ENCODE assay signal across 14 mouse cellular contexts in genomic region chr5:123818941-123819577, GRCm38 (mm10). TPM values are rescaled to one million over a fixed set of nuclear protein-coding genes. Genes with fewer than 3 reads are reported as not detected.
DNase-seq lines count a peak whose midpoint lies in the region; ATAC-seq and TF ChIP-seq lines count a peak whose summit lies in the region.
"Had no signal": no experiment of that assay in that cellular context is flagged by ENCODE, and none has a peak within 500 bp of the region (broad histone marks: within the 10 kb centered on the region; RNA-seq: fewer than 3 reads in every experiment).

No protein-coding gene starts in this region.

- H3K36me3 ChIP-seq in hindbrain, embryonic 14.5 days (replicated peaks; ENCODE audit: control insufficient read depth, insufficient read depth), result no peaks in the 10 kb centered on the region

- H3K9ac ChIP-seq in hindbrain, embryonic 14.5 days, result no peak overlapping the region
- H3K9ac ChIP-seq: embryonic facial prominence, embryonic 15.5 days; heart, embryonic 15.5 days had no signal

- H3K4me1 ChIP-seq in cortical plate, adult 2 months (ENCODE audit: control insufficient read depth, insufficient read depth, low read length), result peaks cover 3% of the 10 kb centered on the region; the same call in 1 of the 2 replicates
- no peaks in the 10 kb centered on the region for H3K4me1 ChIP-seq in hindbrain, embryonic 14.5 days (replicated peaks; ENCODE audit: control insufficient read depth, insufficient read depth, low read length)
- H3K4me1 ChIP-seq: embryonic facial prominence, embryonic 15.5 days; heart, embryonic 15.5 days had no signal

- ATAC-seq in hindbrain, embryonic 14.5 days (ENCODE audit: low FRiP score), result no peak

- WGBS in hindbrain, embryonic 14.5 days, result 96% methylated on average over 19 of the region's 19 CpGs

- DNase-seq in brain, adult 2 months (ENCODE audit: low read depth, low spot score), result peak; percentile 88
- peak; percentile 49 for DNase-seq in kidney, postnatal 10 days
- peak; percentile 65 to 93 for DNase-seq in left cerebral cortex, postnatal 25 days (ENCODE audit: low spot score in 2 of 2)
- no peak for DNase-seq in hindbrain, embryonic 14.5 days (ENCODE audit: low spot score)
- no peak for DNase-seq in Muller cell, postnatal 12 days (ENCODE audit: inconsistent ontology term)
- DNase-seq in embryo, embryonic 11 days, result no peak
- DNase-seq: cerebellum, adult 9-10 months; lung, postnatal 10 days; midbrain, embryonic 14.5 days; thymus, postnatal 36 days had no signal

- H3K27ac ChIP-seq in cortical plate, adult 2 months (ENCODE audit: insufficient read depth, low read length), result no peak overlapping the region
- no peak overlapping the region for H3K27ac ChIP-seq in hindbrain, embryonic 14.5 days
- H3K27ac ChIP-seq: embryonic facial prominence, embryonic 15.5 days; heart, embryonic 15.5 days had no signal

- TF ChIP-seq POLR2A in cortical plate, adult 2 months (IDR thresholded peaks at IDR 0.05; ENCODE audit: extremely low read depth, insufficient read depth, low read length), result peak; percentile 69

- TF ChIP-seq CTCF in cortical plate, adult 2 months (IDR thresholded peaks at IDR 0.05; ENCODE audit: extremely low read depth, insufficient read depth, low read length), result no peak

- intact Hi-C loops in left cerebral cortex, postnatal 25 days (cut with DNase I), result loop anchor here (5.0 kb wide), 1 partner anchor 72 kb away; the partner anchor contains the start of genes Kntc1 and Rsrc2

- H3K27me3 ChIP-seq in hindbrain, embryonic 14.5 days (ENCODE audit: control insufficient read depth, insufficient read depth, low read length), result no peaks in the 10 kb centered on the region
- H3K27me3 ChIP-seq: embryonic facial prominence, embryonic 15.5 days; heart, embryonic 15.5 days had no signal

- no peak overlapping the region; the same call in 1 of the 2 replicates for H3K4me3 ChIP-seq in cortical plate, adult 2 months (ENCODE audit: insufficient read depth, low read length)
- H3K4me3 ChIP-seq in hindbrain, embryonic 14.5 days (replicated peaks; ENCODE audit: low read length), result no peak overlapping the region
- H3K4me3 ChIP-seq: embryonic facial prominence, embryonic 15.5 days; heart, embryonic 15.5 days had no signal

- no peaks in the 10 kb centered on the region for H3K9me3 ChIP-seq in hindbrain, embryonic 14.5 days (ENCODE audit: control insufficient read depth, low read length)
- H3K9me3 ChIP-seq: embryonic facial prominence, embryonic 15.5 days; heart, embryonic 15.5 days had no signal

- no peak overlapping the region for H3K4me2 ChIP-seq in hindbrain, embryonic 14.5 days (replicated peaks)
- H3K4me2 ChIP-seq: embryonic facial prominence, embryonic 15.5 days; heart, embryonic 15.5 days; liver, embryonic 11.5 days had no signal

RNA-seq across cellular contexts. Expression of gene Hcar2, which starts 46.2 kb away (rescaled TPM):
- polyA plus RNA-seq in cortical plate, adult 2 months (2012; rRNA removed), result 0.04 and 0.06 TPM in 2 replicates
- total RNA-seq in left cerebral cortex, postnatal 25 days (2021), result not detected
- polyA plus RNA-seq in hindbrain, embryonic 14.5 days (2014; fragmentation: Nextera tagmentation; extraction: Ambion mirVana), result not detected in 2 replicates
- polyA plus RNA-seq: liver, embryonic 11.5 days had no signal

Comparison
In these comparisons a context has a peak if more than half of its experiments do, and no peak if none do; other contexts are left out.
1. DNase-seq: peak in brain, adult 2 months (single experiment), kidney, postnatal 10 days (single experiment) and left cerebral cortex, postnatal 25 days (2 of 2); none in hindbrain, embryonic 14.5 days (single experiment), Muller cell, postnatal 12 days (single experiment) and embryo, embryonic 11 days (single experiment).